Mouse (Mus musculus) cerebellum, adult 9-10 months (tissue): ENCODE data around the gene Rimkla.
"Not testable (repeated sequence)": the region's sequence is repeated elsewhere in the genome, so short reads cannot be mapped to it uniquely, and the experiment has no call there.

Experiments used
- DNase-seq: peaks from one replicate; pipeline ENCODE4 v3.0.0; 2022

Gene Rimkla

DNA sequence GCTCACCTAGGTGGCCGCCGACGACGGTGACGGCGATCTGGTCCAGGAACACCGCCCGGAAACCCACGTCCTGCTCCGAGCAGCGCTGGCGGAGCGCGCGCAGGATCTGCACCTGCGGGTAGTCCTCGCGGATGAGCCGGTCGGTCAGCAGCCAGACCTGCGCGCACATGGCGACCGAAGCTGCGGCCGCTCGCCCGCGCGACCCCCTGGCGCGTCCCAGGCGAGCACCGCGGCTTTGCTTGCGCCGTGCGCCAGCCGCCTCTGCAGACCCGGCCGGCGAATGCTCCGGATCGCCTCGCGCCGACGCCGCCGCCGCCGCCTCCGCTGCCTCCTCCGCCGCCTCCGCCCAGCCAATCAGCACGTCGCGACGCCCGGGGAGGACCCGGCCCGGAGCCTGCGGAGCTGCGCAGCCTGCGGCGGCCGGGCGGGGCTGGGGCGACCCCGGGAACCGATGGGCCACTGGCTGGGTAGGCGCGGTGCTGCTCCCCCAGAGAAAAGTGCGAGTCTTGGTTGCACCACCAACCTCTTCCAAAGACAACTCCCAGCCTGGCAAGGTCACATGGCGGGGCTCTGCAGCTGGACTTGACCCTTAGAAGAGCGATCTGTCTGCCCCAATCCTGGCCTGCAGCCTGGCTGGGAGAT lies at the start of gene Rimkla:
Rimkla (minus strand) TSS at position 338 of the 642 bp plus-strand sequence.
- peak; percentile 77 for DNase-seq

DNA sequence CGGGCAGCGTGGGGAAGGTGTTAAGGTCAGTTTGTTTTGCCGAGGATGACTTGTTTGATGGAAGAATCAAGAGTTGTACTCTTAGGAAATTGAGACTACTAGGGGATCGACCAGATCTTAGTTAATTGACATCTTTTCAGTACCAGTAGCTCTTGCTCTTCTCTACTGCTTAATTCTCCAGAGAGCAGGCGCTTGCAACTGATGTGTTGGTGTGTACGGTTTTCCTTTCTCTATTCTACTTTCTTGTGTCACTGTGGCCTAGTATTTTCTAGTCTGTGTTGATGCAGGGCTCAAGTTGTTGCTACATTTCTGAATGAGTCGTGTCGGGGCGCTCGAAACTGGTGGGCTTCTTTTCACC lies 48.1 kb upstream of the Rimkla start:
- peak; percentile 29 for DNase-seq

DNA sequence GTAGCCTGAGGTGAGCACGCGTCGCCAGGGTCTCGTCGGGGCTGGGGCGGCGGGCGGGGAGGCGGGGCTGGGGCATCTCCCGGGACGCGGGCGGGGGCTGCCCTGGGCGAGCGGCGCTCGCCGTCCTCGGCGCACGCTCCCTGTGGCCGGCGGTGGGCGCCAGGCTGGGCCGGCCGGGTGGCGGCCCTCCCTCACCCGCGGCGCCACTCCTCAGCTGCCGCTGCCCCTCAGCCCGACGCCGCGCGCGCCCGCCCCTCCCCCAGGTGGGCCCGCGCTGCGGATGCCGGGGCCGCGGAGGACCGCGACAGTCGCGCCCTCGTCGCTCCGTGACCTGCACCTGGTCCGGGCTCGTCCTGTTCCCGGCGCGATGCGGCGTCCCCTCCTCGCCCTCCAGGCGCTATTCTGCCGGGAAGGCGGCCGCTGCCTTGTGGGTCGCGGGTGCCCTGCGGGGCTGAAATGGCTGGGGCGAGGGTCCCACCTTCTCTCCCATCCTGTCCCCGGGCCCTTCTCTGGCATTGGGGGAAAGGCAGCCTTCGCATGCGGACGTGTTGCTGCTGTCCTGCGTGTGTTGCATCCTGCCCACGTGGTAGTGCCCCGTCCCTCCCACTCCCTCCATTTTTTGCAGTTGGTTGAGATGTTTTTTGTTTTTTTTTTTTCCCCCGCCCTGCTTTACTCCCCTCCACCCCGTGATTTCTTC lies 47.6 kb upstream of the Rimkla start:
- DNase-seq: peak; percentile 57

DNA sequence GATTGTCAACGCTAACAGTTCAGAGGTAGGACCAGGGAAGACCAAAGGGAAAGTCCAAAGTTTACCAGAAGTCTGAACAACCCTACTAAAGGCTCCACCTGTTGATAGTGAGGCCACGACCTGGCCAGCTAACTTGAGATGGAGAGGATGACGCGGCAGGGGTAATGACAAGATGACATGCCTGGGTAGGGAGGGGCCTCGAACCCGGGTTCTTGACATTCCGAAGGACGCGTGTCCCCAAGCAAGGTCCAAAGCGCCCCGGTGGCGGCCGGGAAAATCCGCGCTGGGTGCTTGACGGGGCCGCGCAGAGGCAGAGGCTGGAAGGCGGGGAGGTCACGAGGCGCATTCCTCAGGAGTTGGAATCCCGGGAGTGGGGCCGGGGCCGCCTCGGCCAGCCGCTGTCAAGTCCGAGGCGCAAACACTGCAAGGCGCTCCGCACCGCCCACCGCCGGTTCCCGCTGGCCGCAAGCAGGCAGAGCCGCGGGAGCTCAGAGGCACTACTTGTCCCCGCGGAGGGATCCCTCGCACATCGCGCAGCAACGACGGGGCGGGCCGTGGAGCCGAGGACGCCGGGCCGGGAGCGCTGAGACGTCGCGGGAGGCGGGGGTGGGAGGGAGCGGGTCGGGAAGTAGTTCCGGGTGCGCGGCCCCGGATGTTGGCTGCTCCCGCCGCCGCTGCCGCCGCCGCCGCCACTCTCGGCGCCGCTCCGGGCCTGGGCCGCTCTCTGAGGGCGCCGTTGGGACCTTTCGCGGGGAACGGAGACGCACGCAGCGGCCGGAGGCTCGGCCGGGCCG lies 46.8 kb upstream of the Rimkla start, which contains the start of gene Frg2f1:
Frg2f1 (minus strand) TSS at position 499 of the 794 bp plus-strand sequence.
- DNase-seq: peak; percentile 91

DNA sequence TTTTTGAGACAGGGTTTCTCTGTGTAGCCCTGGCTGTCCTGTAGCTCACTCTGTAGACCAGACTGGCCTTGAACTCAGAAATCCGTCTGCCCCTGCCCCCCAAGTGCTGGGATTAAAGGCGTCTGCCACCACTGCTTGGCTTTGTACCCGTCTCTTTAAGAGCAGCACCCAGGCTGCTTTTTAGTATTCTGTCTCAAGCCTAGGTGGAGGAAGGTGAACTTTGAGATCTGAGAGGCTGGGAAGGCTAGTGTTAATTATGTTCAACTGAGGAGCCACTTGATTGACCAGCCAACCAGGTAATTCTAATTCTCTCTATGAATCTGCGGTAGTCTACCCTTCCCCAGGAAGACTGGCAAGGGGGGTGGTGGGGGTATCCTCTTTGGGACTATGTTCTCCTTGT lies 45.0 kb upstream of the Rimkla start:
- DNase-seq: no peak

DNA sequence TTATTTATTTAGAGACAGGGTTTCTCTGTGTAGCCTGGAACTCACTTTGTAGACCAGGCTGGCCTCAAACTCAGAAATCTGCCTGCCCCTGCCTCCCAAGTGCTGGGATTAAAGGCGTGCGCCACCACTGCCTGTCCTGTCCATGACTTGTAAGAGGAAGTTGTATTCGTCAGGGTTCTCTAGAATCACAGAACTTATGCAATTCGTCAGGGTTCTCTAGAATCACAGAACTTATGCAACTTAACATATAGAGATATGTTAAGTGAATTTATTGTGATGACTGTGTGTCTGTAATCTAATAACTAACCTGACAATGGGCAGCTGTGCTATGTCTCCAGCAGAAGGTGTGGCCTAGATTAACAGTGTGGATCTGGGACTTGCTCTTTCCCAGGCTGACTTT lies 44.2 kb upstream of the Rimkla start, which contains the start of gene Foxj3:
Foxj3 (plus strand) TSS at position 390 of the 400 bp plus-strand sequence.
- DNase-seq: not testable (repeated sequence)

DNA sequence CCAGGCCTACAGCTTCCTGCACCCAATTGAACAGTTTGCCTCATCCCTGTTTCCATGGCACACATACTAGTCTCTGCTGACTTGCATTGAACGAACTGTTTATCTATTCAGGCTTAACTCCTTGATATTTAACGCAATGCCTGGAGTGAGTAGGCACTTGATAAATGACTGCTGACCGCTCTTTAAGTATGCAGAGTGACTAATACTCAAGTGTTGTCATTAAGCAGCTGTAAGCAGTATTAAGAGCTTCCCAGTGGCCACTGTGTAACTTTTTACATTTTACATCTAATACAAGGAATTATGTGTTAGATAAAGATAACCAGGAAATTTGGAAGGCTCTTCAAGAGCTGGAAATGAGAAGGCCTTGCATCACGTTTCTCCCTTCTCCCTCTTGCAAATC lies 42.7 kb upstream of the Rimkla start:
- DNase-seq: no peak

DNA sequence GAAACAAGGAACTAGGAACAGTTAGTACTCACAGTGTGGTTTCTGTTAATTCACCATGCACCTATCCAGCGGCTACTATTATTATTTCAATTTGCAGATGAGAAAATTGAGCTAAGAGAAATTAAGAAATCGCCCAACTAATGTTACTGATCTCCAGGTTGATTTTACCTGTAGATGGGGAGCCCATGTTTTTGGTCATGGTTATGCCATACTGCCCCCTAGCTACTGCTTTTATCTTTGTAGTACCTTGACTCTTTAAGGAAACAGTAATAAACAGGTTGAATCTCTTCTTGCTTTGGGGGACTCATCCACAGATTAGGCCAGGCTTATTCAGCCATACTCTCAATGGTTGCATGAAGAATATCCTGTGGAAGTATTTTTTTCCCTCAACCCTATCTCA lies 39.4 kb upstream of the Rimkla start:
- peak; percentile 76 for DNase-seq

DNA sequence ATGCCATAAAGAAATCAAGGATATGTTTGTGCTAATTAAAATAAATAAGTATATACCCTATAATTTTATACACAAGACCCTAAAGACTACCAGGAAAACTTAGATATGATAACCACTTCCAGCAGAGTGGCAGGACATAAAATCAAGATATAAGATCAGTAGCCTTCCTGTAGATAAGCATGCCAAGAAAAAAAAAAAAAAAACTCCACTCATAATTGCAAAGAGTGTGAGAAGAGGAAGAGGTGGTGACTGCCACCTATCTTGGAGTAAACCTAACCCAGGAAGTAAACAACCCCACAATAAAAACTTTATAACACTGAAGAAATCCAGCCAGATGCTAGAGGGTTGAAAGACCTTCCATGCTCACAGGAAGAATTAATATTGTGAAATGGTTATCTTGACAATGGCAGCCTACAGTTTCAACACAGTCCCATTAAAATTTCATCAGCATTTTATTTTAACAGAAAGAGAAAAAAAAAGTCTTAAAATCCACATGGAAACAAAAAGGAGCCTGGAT lies 34.0 kb upstream of the Rimkla start:
- DNase-seq: no peak

DNA sequence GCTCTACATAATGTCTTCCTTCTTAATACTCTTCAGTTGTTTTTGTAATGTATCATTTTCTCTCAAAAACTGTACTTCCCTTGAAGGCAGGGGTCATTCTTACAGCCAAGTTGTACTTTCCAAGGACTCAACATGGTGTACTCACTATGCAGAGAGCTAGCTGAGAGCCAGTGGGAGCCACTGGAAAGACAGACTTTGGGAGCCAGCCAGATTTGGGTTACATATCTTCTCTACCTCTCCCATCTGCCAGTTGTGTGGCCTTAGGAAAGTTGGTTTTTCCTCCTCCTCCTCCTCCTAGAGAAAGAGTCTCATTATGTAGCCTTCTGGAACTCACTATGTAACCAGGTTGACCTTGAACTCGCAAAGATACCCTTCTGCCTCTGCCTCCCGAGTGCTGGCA lies 32.0 kb upstream of the Rimkla start:
- DNase-seq: no peak

DNA sequence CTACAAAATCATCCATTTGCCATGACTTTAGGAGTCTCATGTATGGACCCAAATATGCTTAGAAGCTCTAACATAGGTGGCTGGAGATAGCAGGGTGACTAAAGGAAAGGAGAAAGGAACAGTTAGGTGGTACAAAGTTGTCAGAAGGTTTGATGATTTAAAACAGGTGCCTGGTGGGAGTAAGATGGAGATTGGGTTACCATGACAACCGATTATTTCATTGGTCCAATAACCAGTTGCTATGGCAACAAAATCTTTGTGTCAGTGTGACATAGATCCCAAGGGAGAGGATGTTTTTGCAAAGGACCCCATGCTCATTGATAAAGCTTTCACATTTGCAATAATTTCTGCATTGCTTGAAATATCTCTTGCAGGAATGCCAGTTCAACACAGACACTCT lies 31.6 kb upstream of the Rimkla start:
- no peak for DNase-seq

DNA sequence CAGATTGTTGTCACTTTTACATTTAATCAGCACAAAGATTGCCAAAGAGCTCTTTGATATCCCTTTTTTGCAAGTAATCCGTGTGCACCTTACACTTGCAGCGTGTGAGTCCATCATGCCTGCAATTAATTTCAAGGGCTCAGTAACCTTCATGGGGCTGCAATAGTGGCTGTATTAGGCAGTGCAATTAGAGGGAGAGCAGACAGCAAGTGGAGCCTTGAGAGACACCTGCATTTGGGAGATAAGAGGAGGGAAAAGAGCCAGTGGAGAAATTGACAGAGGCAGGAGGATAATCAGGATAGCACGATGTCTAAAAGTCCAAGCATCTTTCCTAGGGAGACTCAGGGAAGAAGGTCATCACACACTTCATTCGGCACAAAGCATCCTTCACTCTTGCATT lies 31.1 kb upstream of the Rimkla start:
- DNase-seq: no peak

DNA sequence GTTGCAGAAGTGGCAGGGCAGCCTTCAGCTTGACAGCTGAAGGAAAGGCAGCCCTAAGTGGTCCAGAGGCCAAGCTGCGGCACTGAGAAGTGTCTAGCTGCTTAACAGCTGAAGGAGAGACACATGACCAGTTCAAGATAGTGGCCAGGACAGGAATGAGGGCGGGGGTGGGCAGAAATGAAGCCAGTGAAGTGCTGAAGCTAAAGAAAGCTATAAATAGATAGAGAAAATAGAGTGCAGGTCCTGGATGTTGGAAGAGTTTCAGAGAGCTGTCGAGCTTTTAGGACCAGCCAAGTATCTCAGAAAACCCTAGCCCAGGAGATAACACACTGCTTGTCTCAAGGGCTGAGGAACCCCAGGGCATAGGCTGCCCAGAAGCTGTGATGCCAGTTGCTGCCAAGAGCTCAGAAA lies 20.3 kb upstream of the Rimkla start:
- DNase-seq: no peak

DNA sequence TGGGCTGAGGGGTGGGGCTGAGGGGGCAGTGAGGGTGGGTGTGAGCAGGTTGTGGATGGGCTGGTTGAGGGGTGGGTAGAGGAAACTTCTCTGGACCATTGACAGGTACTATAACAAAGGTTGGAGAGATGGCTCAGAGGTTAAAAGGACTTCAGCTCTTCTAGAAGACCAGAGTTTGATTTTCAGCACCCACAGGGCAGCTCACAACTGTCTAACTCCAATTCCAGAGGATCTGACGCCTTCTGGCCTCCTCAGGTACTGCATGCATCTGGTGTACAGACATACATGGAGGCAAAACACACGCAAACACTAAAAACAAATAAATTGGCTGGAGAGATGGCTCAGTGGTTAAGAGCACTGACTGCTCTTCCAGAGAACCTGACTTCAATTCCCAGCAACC lies 19.2 kb upstream of the Rimkla start:
- DNase-seq: no peak

DNA sequence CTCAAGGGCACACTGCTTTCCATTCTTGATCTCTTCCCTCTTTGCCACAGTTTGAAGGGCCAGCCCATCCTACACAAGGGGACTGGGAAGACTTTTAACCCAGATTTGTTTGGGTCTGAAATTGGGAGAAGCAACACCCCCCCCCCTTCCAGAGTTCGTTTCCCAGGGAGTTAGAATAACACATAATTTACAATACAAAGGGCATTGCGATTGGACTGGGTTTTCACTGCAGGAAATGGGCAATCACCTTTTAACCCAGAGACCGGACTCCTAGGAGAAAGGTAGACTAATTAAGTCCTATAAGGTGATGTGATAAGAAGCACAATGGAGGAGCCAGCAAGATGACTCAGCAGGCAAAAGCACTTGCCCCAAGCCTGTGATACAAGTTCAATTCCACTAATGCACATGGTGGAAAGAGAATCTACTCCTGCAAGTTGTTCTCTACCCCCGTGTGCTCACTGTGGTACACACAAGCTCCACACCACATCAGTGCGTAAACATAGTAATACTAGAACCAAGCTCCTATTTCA lies 6.0 kb upstream of the Rimkla start:
- DNase-seq: no peak

DNA sequence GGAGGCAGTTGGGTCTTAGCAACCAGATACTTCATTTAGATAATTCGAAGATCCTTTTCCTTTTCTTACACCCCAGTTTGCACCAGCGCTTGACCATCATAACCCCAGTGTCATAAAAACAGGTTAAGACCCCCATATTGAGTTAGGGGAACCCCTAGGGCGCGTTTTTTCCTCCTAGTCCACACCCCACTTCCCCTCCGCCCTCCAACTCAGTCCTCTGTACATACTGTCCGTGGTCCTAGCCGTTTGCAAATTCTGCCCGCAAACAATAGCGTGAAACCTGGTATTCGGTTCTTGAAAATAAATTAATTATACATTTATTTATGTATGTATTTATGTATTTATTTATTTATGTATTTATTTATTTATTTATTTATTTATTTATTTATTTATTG lies 502 bp upstream of the Rimkla start:
- DNase-seq: no peak

DNA sequence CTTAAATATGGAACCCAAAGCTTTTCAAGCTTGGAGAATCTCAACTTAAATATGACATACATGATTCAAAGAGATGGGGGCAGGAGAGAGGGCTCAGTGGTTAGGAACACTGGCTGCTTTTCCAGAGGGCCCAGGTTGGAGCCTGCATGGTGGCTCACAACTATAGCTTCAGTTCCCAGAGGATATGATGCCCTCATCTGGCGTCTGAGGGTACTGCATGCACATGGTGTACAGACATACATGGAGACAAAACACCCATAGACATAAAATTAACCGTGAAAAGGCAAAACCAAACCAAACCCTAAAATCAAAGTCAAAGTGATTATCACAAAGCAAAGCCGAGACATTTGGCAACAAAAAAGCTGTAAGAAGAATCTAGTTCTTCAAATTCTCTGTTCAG lies 1.6 kb downstream of the Rimkla start:
- DNase-seq: peak; percentile 65

DNA sequence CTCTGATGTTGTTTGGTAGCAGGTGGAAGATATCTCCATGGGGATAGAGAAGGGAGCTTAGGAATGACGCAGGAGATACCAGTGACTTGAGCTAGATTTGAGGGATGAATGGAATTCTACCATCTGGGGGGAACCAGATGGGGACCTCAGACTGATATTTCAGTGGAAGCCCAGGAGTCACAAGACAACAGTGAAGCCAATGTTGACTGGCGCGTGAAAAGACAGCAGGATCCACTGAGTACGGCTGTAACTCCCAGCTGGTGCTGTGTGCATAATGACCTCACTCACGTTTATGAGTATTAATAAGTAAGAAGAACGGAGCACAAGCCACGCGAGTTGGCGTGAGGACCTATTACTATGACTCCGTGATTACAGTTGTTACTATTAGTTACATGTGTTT lies 2.8 kb downstream of the Rimkla start:
- no peak for DNase-seq

DNA sequence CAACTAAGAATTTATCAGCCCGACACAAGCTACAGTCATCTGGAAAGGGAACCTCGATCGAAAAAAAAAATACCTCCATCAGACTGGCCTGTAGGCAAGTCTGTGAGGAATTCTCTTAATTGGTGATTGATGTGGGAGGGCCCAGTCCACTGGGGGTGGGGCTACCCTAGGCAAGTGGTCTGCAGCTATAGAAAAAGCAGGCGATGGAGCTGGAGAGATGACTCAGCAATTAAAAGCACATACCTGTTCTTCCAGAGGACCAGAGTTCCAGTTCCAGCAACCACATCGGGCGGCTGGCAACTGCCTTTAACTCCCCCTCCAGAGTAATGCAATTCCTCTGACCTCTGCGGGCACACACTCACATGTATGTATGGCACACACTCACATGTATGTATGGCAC lies 7.5 kb downstream of the Rimkla start:
- DNase-seq: peak; percentile 1

DNA sequence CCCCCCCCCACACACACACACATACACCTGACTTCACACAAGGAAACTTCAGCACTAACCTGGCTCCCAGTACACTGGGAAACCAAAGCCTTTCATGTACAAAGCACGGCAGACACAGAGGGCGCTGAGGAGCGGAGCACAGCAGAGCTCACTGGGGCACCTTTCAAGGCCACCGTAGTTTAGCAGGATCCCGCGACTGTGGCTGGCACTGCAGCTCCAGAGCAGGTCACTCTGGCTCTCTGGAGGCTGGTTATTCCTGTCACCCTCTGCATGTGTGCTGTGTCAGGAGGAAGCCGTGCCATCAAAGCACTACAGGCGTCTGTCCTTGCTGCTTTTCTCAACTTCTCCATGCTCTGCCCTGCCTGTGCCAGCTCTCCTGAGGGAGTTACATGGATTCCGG lies 9.4 kb downstream of the Rimkla start:
- DNase-seq: no peak

DNA sequence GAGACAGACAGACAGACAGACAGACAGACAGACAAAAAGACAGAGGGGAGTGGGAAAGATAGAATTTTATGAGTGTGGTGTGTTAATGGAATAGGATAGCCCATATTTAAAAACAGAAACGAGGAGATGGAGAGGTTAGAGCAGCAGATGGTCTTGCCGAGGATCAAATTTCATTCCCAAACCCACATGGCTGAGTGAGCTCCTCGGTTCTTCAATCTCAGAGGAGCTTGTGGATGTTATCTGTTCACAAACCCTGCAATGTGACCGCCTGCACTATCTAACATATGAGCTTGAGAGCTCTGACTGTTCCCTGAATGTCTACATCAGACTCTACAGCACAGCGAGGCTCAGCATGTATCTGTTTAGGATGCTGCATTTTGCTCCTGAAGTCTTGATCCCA lies 19.3 kb downstream of the Rimkla start:
- no peak for DNase-seq

DNA sequence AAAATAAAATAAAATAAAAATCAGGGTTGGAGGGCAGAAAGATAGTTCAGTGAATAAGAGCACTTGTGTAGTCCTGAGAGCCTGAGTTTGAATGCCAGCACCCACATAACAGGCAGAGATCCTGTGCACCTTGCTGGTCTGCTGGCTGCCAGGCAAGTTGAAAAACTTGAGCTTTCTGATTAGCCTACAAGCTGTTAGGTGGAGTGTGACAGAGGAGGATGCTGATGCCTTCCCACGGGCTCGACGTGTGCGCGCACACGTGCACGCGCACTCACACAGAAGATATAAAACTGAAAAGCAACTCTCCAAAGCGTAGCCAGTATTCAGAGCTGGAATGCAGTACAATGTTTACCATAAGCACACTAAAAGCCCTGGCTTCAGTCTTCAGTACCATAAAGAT lies 19.9 kb downstream of the Rimkla start:
- no peak for DNase-seq

DNA sequence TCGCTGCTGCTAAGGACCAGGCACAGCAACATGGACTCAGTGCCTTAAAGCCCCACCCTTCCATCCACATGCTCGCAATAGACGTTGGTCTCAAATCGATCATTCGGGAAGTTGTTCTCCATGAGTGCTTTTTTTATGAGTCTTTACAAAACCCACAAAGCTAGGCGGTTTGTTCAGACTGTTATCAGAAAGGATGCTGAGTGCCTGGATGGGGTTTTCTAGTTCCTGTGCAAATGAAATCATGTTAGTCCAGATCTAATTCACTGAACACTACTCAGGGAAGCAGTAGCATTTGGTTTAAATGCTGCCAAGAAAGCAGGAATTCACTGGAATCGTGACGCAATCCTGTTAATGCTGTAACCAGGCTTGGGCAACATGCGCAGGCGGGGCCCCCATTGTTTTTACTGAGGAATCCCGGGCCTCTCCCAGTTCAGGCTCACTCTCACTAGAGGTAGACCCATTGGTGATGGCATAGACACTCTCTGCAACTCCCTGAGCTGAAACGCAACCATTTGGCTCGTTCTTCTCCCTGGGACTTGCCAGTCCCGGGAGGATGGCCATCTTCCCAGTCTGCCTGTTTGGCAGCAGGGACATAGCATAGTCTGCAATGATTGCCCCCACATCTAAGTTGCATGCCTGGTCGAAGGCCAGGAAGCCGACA lies 24.6 kb downstream of the Rimkla start:
- peak; percentile 64 for DNase-seq
